Mouse (Mus musculus): ENCODE data around the gene Mical2. TPM values are rescaled to one million over a fixed set of nuclear protein-coding genes. Genes with fewer than 3 reads are reported as not detected.

Gene Mical2
- total and polyA plus RNA-seq, 2 experiments from 2014 or later = 18.3 to 28.6 TPM

GRCm38 (mm10) chr7:112247890-112248289 is 22.2 kb downstream of the Mical2 start:
- no peak for TF ChIP-seq CTCF (IDR thresholded peaks at IDR 0.05; ENCODE audit: low read depth)
- DNase-seq = no peak
- 87% methylated on average over 3 of the region's 3 CpGs for WGBS
- H3K4me2 ChIP-seq (ENCODE audit: low read depth) = no peak overlapping the region
- H3K27me3 ChIP-seq (ENCODE audit: insufficient read depth, low read length) = no peaks in the 10 kb centered on the region
- no peaks in the 10 kb centered on the region for H3K36me3 ChIP-seq (ENCODE audit: insufficient read depth)
- H3K27ac ChIP-seq (ENCODE audit: low read depth, low read length) = no peak overlapping the region
- no peak overlapping the region for H3K4me3 ChIP-seq (ENCODE audit: low read depth, low read length)
- H3K9me3 ChIP-seq (ENCODE audit: low read length) = no peaks in the 10 kb centered on the region
- no peaks in the 10 kb centered on the region for H3K4me1 ChIP-seq (ENCODE audit: insufficient read depth)
- H3K9ac ChIP-seq = no peak overlapping the region
- ATAC-seq = no peak

- TF ChIP-seq CTCF (IDR thresholded peaks at IDR 0.05; ENCODE audit: low read depth) = no peak
- no peak overlapping the region for H3K4me2 ChIP-seq (ENCODE audit: low read depth)
- 46% methylated on average over 4 of the region's 4 CpGs for WGBS
- H3K4me1 ChIP-seq (ENCODE audit: insufficient read depth) = no peaks in the 10 kb centered on the region
- no peak overlapping the region for H3K9ac ChIP-seq
- H3K27ac ChIP-seq (ENCODE audit: low read depth, low read length) = no peak overlapping the region
- H3K9me3 ChIP-seq (ENCODE audit: low read length) = no peaks in the 10 kb centered on the region
- DNase-seq (no peak), ATAC-seq (no peak)
- H3K27me3 ChIP-seq (ENCODE audit: insufficient read depth, low read length) = no peaks in the 10 kb centered on the region
- H3K4me3 ChIP-seq (ENCODE audit: low read depth, low read length) = no peak overlapping the region
- H3K36me3 ChIP-seq (ENCODE audit: insufficient read depth) = no peaks in the 10 kb centered on the region
Measured at GRCm38 (mm10) chr7:112249476-112249875, 23.8 kb downstream of the Mical2 start.

- ATAC-seq (no peak), DNase-seq (no peak)
- no peak overlapping the region for H3K9ac ChIP-seq
- no peak overlapping the region for H3K4me3 ChIP-seq (ENCODE audit: low read depth, low read length)
- no peaks in the 10 kb centered on the region for H3K9me3 ChIP-seq (ENCODE audit: low read length)
- 72% methylated on average over 5 of the region's 5 CpGs for WGBS
- H3K36me3 ChIP-seq (ENCODE audit: insufficient read depth) = no peaks in the 10 kb centered on the region
- no peak overlapping the region for H3K27ac ChIP-seq (ENCODE audit: low read depth, low read length)
- no peaks in the 10 kb centered on the region for H3K4me1 ChIP-seq (ENCODE audit: insufficient read depth)
- H3K27me3 ChIP-seq (ENCODE audit: insufficient read depth, low read length) = no peaks in the 10 kb centered on the region
- no peak for TF ChIP-seq CTCF (IDR thresholded peaks at IDR 0.05; ENCODE audit: low read depth)
- no peak overlapping the region for H3K4me2 ChIP-seq (ENCODE audit: low read depth)
Measured at GRCm38 (mm10) chr7:112252065-112252464, 26.4 kb downstream of the Mical2 start.

GRCm38 (mm10) chr7:112254233-112254632 is 28.6 kb downstream of the Mical2 start:
- Histone ChIP-seq H3K9ac (no peak overlapping the region), H3K4me1 (ENCODE audit: insufficient read depth) (no peaks in the 10 kb centered on the region), H3K4me3 (ENCODE audit: low read depth, low read length) (no peak overlapping the region), H3K36me3 (ENCODE audit: insufficient read depth) (no peaks in the 10 kb centered on the region), H3K27ac (ENCODE audit: low read depth, low read length) (no peak overlapping the region), H3K9me3 (ENCODE audit: low read length) (no peaks in the 10 kb centered on the region), H3K27me3 (ENCODE audit: insufficient read depth, low read length) (no peaks in the 10 kb centered on the region), H3K4me2 (ENCODE audit: low read depth) (no peak overlapping the region)
- DNase-seq = no peak
- ATAC-seq = no peak
- 84% methylated on average over 3 of the region's 3 CpGs for WGBS
- TF ChIP-seq CTCF (IDR thresholded peaks at IDR 0.05; ENCODE audit: low read depth) = no peak

- Histone ChIP-seq H3K27ac (ENCODE audit: low read depth, low read length) (no peak overlapping the region), H3K4me1 (ENCODE audit: insufficient read depth) (no peaks in the 10 kb centered on the region), H3K9me3 (ENCODE audit: low read length) (no peaks in the 10 kb centered on the region), H3K36me3 (ENCODE audit: insufficient read depth) (no peaks in the 10 kb centered on the region), H3K4me3 (ENCODE audit: low read depth, low read length) (no peak overlapping the region), H3K4me2 (ENCODE audit: low read depth) (no peak overlapping the region), H3K27me3 (ENCODE audit: insufficient read depth, low read length) (no peaks in the 10 kb centered on the region), H3K9ac (no peak overlapping the region)
- TF ChIP-seq CTCF (IDR thresholded peaks at IDR 0.05; ENCODE audit: low read depth) = no peak
- 68% methylated on average over 3 of the region's 3 CpGs for whole genome bisulfite sequencing
- no peak for DNase-seq
- no peak for ATAC-seq
Measured at GRCm38 (mm10) chr7:112255248-112255866, 29.7 kb downstream of the Mical2 start.

- Histone ChIP-seq H3K4me1 (ENCODE audit: insufficient read depth) (no peaks in the 10 kb centered on the region), H3K36me3 (ENCODE audit: insufficient read depth) (no peaks in the 10 kb centered on the region), H3K27ac (ENCODE audit: low read depth, low read length) (no peak overlapping the region), H3K27me3 (ENCODE audit: insufficient read depth, low read length) (no peaks in the 10 kb centered on the region), H3K9ac (no peak overlapping the region), H3K9me3 (ENCODE audit: low read length) (no peaks in the 10 kb centered on the region), H3K4me2 (ENCODE audit: low read depth) (no peak overlapping the region), H3K4me3 (ENCODE audit: low read depth, low read length) (no peak overlapping the region)
- DNase-seq = no peak
- no peak for TF ChIP-seq CTCF (IDR thresholded peaks at IDR 0.05; ENCODE audit: low read depth)
- ATAC-seq = no peak
- WGBS = 85% methylated on average over 4 of the region's 4 CpGs
Measured at GRCm38 (mm10) chr7:112258338-112258903, 32.8 kb downstream of the Mical2 start.

GRCm38 (mm10) chr7:112259286-112259685 is 33.6 kb downstream of the Mical2 start:
- no peak for DNase-seq
- no peak overlapping the region for H3K4me2 ChIP-seq (ENCODE audit: low read depth)
- H3K36me3 ChIP-seq (ENCODE audit: insufficient read depth) = no peaks in the 10 kb centered on the region
- ATAC-seq = no peak
- no peak overlapping the region for H3K9ac ChIP-seq
- WGBS = 85% methylated on average over 4 of the region's 4 CpGs
- no peak overlapping the region for H3K4me3 ChIP-seq (ENCODE audit: low read depth, low read length)
- no peaks in the 10 kb centered on the region for H3K4me1 ChIP-seq (ENCODE audit: insufficient read depth)
- H3K9me3 ChIP-seq (ENCODE audit: low read length) = no peaks in the 10 kb centered on the region
- H3K27me3 ChIP-seq (ENCODE audit: insufficient read depth, low read length) = no peaks in the 10 kb centered on the region
- no peak overlapping the region for H3K27ac ChIP-seq (ENCODE audit: low read depth, low read length)
- TF ChIP-seq CTCF (IDR thresholded peaks at IDR 0.05; ENCODE audit: low read depth) = no peak
